Mouse (Mus musculus) heart, adult 8-10 months (tissue): ENCODE results near the gene Siah1b. TPM values are rescaled to one million over a fixed set of nuclear protein-coding genes. Genes with fewer than 3 reads are reported as not detected.

Experiments
- DNase-seq: peaks from one replicate; pipeline ENCODE4 v3.0.0; 2022; ENCODE audit warnings: low spot score
- total RNA-seq, 4 experiments: library from RNA; stranded (reverse); gene quantifications; 2 replicates each; pipeline ENCODE4 v1.2.4; 2022

The Siah1b gene
- total RNA-seq, 4 experiments from 2014 or later, result 3.7 to 4.7 (median 4.3) TPM

- no peak for DNase-seq
These were observed 43.8 kb downstream of the Siah1b start for GRCm38 (mm10) chrX:164032526-164032925.

- DNase-seq, result peak; percentile 82
These were observed 48.5 kb downstream of the Siah1b start, which contains the start of gene Car5b for GRCm38 (mm10) chrX:164027607-164028289. Car5b (minus strand) TSS chrX:164027997.

Other genes starting within 250 kb of the Siah1b start
- 10 to 100 TPM; 18.5 to 36.3 (median 27.2) TPM for gene Ap1s2, start 167.5 kb downstream of the Siah1b start, total RNA-seq
- gene Zrsr2, start 117.8 kb downstream of the Siah1b start, total RNA-seq, result 10 to 100 TPM in 3 of 4 experiments, 1 to 10 TPM in 1; 6.4 to 11.5 (median 11.1) TPM
- 1 to 10 TPM in 1 of 4 experiments, under 1 TPM in 3; 0.44 to 1.5 (median 0.63) TPM for gene Car5b, start 48.5 kb downstream of the Siah1b start, total RNA-seq
- not detected for gene Cltrn, start 12.3 kb upstream of the Siah1b start, total RNA-seq
- gene Ace2, start 62.8 kb upstream of the Siah1b start, total RNA-seq, result 1 to 10 TPM in 2 of 4 experiments, under 1 TPM in 2; 0.57 to 1.4 (median 0.89) TPM
- 1 to 10 TPM; 1.9 to 3.0 (median 2.2) TPM for gene Bmx, start 181.7 kb upstream of the Siah1b start, total RNA-seq
- gene Pir, start 192.9 kb upstream of the Siah1b start, total RNA-seq, result 10 to 100 TPM in 2 of 4 experiments, 1 to 10 TPM in 2; 7.1 to 10.8 (median 9.7) TPM